Mouse (Mus musculus): Measurements from ENCODE around the gene Rpp14.

GRCm38 (mm10) chr14:8035951-8036350 lies 44.2 kb upstream of the Rpp14 start:
- TF ChIP-seq CTCF (IDR thresholded peaks at IDR 0.05; ENCODE audit: control insufficient read depth, insufficient read depth, insufficient replicate concordance, low read depth, low read length) = no peak
- no peak for TF ChIP-seq POLR2A (IDR thresholded peaks at IDR 0.05; ENCODE audit: control insufficient read depth, low read depth, low read length)

All from testis, adult 2 months (tissue).